Mouse (Mus musculus): ENCODE data around the gene Slc22a13. TPM values are rescaled to one million over a fixed set of nuclear protein-coding genes. Genes with fewer than 3 reads are reported as not detected.

Gene Slc22a13
- polyA plus RNA-seq, 1 experiment from 2014 or later, result not detected

DNA sequence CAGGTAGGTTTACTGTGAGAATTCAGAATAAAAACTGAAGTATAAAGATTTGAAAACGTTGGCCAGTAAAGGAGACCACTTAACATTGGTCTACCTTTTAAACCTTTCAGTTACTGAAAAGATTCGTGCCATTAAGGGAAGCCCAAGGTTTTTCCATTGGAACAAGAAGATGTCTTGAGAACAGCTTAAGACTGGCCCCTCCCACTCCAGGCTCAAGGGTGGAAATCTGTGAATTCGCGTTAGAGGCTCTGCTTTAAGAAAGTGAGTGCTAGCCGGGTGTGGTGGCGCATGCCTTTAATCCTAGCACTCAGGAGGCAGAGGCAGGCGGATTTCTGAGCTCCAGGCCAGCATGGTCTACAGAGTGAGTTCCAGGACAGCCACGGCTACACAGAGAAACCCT, 4.1 kb upstream of the Slc22a13 start:
- no peak overlapping the region for H3K9ac ChIP-seq (ENCODE audit: low read length)
- H3K9me3 ChIP-seq (replicated peaks; ENCODE audit: control insufficient read depth, low read length), result no peaks in the 10 kb centered on the region
- H3K4me2 ChIP-seq (ENCODE audit: low read depth, low read length), result no peak overlapping the region
- ATAC-seq (ENCODE audit: insufficient read depth, low FRiP score), result no peak
- no peaks in the 10 kb centered on the region for H3K36me3 ChIP-seq (ENCODE audit: control insufficient read depth, insufficient read depth, low read length)
- no peak overlapping the region for H3K4me3 ChIP-seq (replicated peaks; ENCODE audit: low read length)
- no peaks in the 10 kb centered on the region for H3K27me3 ChIP-seq (ENCODE audit: control insufficient read depth, insufficient read depth, low read length)
- H3K27ac ChIP-seq (ENCODE audit: low read length), result no peak overlapping the region
- 74% methylated on average over 8 of the region's 8 CpGs for WGBS
- H3K4me1 ChIP-seq (ENCODE audit: control insufficient read depth, insufficient read depth, low read length), result no peaks in the 10 kb centered on the region

DNA sequence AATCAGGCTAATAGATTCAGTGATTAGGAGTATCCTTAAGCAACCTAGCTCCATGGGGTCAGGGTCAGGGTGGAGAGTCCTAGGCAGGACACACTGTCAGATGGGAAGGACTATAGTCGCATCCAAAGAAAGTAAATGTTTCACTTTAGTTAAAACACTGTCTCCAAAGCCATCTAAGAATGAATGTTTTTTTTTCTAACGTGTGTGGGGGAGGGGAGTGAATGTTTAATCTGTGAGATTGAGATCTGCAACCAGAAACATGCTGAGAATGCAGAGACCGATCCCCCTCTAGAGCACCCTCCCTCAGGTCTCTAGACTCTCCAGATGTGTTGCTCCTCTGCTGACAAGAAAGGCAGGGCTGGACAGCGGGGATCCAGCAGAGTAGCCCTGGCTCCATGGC, 1.8 kb downstream of the Slc22a13 start:
- H3K9ac ChIP-seq (ENCODE audit: low read length), result no peak overlapping the region
- no peaks in the 10 kb centered on the region for H3K4me1 ChIP-seq (ENCODE audit: control insufficient read depth, insufficient read depth, low read length)
- H3K27ac ChIP-seq (ENCODE audit: low read length), result no peak overlapping the region
- H3K4me2 ChIP-seq (ENCODE audit: low read depth, low read length), result no peak overlapping the region
- H3K4me3 ChIP-seq (replicated peaks; ENCODE audit: low read length), result no peak overlapping the region
- no peaks in the 10 kb centered on the region for H3K27me3 ChIP-seq (ENCODE audit: control insufficient read depth, insufficient read depth, low read length)
- ATAC-seq (ENCODE audit: insufficient read depth, low FRiP score), result no peak
- 42% methylated on average over 4 of the region's 4 CpGs for WGBS
- H3K36me3 ChIP-seq (ENCODE audit: control insufficient read depth, insufficient read depth, low read length), result no peaks in the 10 kb centered on the region
- no peaks in the 10 kb centered on the region for H3K9me3 ChIP-seq (replicated peaks; ENCODE audit: control insufficient read depth, low read length)

DNA sequence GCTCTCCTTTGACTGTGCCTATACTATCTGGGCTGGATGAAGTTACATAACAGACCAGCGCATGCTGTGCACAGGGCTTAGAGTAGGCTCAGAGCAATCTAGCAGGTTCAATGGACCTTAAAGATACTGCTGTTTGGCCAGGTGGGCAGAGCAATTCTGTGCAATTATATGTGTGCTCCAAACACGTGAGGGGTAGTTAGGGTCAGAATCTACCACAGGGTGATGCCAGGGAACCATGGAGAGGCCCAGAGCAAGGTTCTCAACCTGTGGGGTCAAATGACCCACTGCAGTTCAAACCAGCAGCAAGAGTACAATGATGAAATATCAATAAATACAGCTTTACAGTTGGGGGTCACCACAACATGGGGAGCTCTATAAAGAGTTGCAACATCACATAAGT, 2.2 kb downstream of the Slc22a13 start:
- ATAC-seq (ENCODE audit: insufficient read depth, low FRiP score), result no peak
- no peak overlapping the region for H3K27ac ChIP-seq (ENCODE audit: low read length)
- no peak overlapping the region for H3K4me3 ChIP-seq (replicated peaks; ENCODE audit: low read length)

DNA sequence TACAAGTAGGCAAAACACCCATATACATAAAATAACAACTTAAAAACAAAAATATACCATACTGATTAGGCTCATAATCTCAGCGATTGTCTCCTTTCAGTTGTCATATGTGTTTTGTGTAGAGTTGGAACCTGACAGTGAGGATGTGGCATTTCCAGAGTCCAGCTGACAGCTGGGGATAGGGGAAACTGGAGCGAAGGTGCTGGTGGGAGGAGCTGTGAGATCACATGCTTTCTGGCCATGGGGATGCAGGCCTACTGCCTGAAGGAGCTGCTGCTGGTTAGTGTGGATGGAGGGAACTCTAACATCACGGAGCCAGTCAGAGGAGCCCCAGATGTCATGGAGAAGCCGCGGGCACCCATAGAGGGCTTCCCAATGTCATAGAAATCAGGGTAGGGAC, 3.1 kb downstream of the Slc22a13 start:
- 90% methylated on average over 5 of the region's 5 CpGs for WGBS
- no peak overlapping the region for H3K4me3 ChIP-seq (replicated peaks; ENCODE audit: low read length)
- no peaks in the 10 kb centered on the region for H3K9me3 ChIP-seq (replicated peaks; ENCODE audit: control insufficient read depth, low read length)
- H3K4me1 ChIP-seq (ENCODE audit: control insufficient read depth, insufficient read depth, low read length), result no peaks in the 10 kb centered on the region
- H3K9ac ChIP-seq (ENCODE audit: low read length), result no peak overlapping the region
- no peak overlapping the region for H3K27ac ChIP-seq (ENCODE audit: low read length)
- ATAC-seq (ENCODE audit: insufficient read depth, low FRiP score), result no peak
- no peaks in the 10 kb centered on the region for H3K36me3 ChIP-seq (ENCODE audit: control insufficient read depth, insufficient read depth, low read length)
- H3K27me3 ChIP-seq (ENCODE audit: control insufficient read depth, insufficient read depth, low read length), result no peaks in the 10 kb centered on the region
- no peak overlapping the region for H3K4me2 ChIP-seq (ENCODE audit: low read depth, low read length)

More for the DNA sequence above, 2.2 kb downstream of the Slc22a13 start:
- Histone ChIP-seq H3K9me3 (replicated peaks; ENCODE audit: control insufficient read depth, low read length) (no peaks in the 10 kb centered on the region), H3K27me3 (ENCODE audit: control insufficient read depth, insufficient read depth, low read length) (no peaks in the 10 kb centered on the region), H3K36me3 (ENCODE audit: control insufficient read depth, insufficient read depth, low read length) (no peaks in the 10 kb centered on the region), H3K4me1 (ENCODE audit: control insufficient read depth, insufficient read depth, low read length) (no peaks in the 10 kb centered on the region), H3K4me2 (ENCODE audit: low read depth, low read length) (no peak overlapping the region), H3K9ac (ENCODE audit: low read length) (no peak overlapping the region)
- WGBS, result 68% methylated on average over 2 of the region's 2 CpGs

DNA sequence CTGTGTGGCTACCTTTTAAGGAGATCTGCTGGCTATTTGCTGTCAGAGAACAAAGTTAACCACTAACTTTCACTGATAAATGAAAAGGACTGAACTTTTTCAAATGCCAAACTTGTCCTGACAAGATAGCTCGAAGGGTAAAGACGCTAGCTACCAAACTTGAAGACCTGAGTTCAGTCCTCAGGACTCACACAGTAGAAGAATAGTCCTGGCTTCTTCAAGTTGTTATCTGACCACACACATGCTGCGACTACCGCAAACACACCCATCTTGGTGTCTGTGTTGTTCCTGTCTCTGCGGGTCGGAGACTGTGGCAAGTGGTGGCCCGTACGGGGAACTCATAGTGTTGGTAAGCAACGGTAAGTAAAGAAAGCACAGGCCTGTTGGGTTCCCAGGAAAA, 5.3 kb downstream of the Slc22a13 start:
- Histone ChIP-seq H3K4me2 (ENCODE audit: low read depth, low read length) (no peak overlapping the region), H3K4me1 (ENCODE audit: control insufficient read depth, insufficient read depth, low read length) (no peaks in the 10 kb centered on the region), H3K27ac (ENCODE audit: low read length) (no peak overlapping the region), H3K36me3 (ENCODE audit: control insufficient read depth, insufficient read depth, low read length) (no peaks in the 10 kb centered on the region), H3K9me3 (replicated peaks; ENCODE audit: control insufficient read depth, low read length) (no peaks in the 10 kb centered on the region), H3K4me3 (replicated peaks; ENCODE audit: low read length) (no peak overlapping the region), H3K27me3 (ENCODE audit: control insufficient read depth, insufficient read depth, low read length) (no peaks in the 10 kb centered on the region), H3K9ac (ENCODE audit: low read length) (no peak overlapping the region)
- no peak for ATAC-seq (ENCODE audit: insufficient read depth, low FRiP score)
- WGBS, result 97% methylated on average over 9 of the region's 9 CpGs

DNA sequence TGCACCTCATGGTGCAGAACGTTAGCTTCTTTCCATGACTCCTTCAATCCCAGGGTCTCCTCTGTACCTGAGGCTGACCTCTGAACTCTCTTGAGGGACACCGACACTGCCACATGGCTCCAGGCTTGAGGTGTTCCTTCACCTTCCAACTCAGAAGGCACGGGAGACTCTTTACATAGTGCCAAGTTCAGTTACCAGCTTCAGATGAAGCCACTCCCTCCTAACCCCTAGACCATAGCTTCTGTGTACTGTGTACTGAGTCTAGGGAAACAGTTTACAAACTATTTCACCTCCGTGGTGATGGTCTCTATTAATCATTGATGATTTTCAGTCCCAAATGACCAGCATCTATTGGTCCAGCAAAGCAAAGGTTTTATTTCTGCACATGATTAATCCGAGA, 7.2 kb downstream of the Slc22a13 start:
- Histone ChIP-seq H3K27ac (ENCODE audit: low read length) (no peak overlapping the region), H3K9ac (ENCODE audit: low read length) (no peak overlapping the region), H3K36me3 (ENCODE audit: control insufficient read depth, insufficient read depth, low read length) (no peaks in the 10 kb centered on the region), H3K4me2 (ENCODE audit: low read depth, low read length) (no peak overlapping the region), H3K4me3 (replicated peaks; ENCODE audit: low read length) (no peak overlapping the region), H3K27me3 (ENCODE audit: control insufficient read depth, insufficient read depth, low read length) (no peaks in the 10 kb centered on the region), H3K4me1 (ENCODE audit: control insufficient read depth, insufficient read depth, low read length) (no peaks in the 10 kb centered on the region), H3K9me3 (replicated peaks; ENCODE audit: control insufficient read depth, low read length) (no peaks in the 10 kb centered on the region)
- ATAC-seq (ENCODE audit: insufficient read depth, low FRiP score), result no peak
- WGBS, result 78% methylated on average over 5 of the region's 5 CpGs

DNA sequence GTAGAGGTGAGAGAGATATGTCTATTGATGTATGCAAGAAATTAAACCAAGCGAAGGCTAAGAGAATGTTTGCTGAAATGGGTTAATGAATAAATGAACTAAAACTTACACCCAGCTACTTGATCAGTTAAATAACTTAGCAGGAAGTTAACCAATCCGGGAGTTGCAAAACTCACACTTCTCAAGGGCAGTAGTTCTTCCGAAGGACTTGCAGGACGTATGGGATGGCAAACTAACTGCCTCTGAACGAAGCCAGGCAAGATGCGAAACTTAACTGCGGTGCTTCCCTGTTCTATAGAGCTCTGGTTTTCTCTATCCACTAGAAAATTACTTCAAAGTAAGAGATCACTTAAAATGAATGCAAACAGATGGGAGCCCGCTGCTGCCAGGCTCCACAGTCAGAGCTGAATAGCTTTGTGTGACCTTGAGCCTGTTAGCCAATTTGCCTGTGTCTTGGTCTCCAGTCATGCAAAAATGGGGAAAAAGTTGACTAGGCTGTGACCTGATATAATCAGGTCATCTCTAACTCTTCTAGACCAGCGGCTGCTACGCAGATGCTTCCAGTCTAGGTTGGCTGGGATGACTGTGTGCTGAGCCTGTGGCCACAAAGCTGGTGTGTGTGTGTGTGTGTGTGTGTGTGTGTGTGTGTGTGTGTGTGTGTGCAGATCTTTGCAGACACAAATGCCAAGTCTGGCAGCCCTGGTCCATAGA, 9.6 kb downstream of the Slc22a13 start:
- Histone ChIP-seq H3K4me1 (ENCODE audit: control insufficient read depth, insufficient read depth, low read length) (no peaks in the 10 kb centered on the region), H3K27ac (ENCODE audit: low read length) (no peak overlapping the region), H3K4me3 (replicated peaks; ENCODE audit: low read length) (no peak overlapping the region), H3K4me2 (ENCODE audit: low read depth, low read length) (no peak overlapping the region), H3K36me3 (ENCODE audit: control insufficient read depth, insufficient read depth, low read length) (no peaks in the 10 kb centered on the region), H3K9me3 (replicated peaks; ENCODE audit: control insufficient read depth, low read length) (no peaks in the 10 kb centered on the region), H3K9ac (ENCODE audit: low read length) (no peak overlapping the region), H3K27me3 (ENCODE audit: control insufficient read depth, insufficient read depth, low read length) (no peaks in the 10 kb centered on the region)
- 74% methylated on average over 10 of the region's 10 CpGs for WGBS
- no peak for ATAC-seq (ENCODE audit: insufficient read depth, low FRiP score)

DNA sequence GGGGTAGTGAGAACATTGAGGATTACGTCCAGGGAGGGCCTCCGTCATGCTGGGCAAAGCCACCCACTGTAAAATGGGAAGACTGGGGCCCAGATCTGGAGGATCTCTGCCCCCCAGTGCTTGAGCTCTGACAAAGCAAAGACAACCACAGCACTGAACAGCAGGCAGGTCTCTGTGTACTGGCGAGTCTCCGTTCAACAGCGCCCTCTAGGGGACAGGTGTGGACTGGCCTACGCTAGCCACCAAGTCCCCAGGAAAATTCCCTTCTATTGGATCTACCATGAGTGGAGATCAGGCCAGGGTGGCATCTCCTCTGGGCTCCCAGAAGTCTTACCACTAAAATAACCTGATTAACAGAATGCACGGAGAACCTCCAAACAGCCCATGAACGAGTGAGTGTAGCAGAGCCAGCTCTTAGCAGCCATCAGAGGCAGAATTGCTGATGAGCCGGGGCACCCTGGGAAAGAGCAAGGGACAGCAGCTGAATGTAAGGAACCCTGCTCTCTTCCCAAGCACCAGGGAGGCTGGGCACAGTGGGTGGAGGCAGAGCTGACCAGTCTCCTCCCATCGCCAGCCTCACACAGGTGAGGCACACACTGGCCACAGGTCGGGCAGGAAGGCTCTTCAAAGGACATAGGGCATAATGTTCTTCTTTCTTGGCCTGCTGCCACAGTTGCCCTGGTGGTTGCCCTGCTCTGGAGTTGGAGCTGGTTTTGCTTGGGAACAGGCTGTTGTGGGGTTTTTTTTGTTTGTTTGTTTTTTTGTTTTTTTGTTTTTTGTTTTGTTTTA, 16.5 kb downstream of the Slc22a13 start:
- no peak overlapping the region for H3K27ac ChIP-seq (ENCODE audit: low read length)
- no peaks in the 10 kb centered on the region for H3K9me3 ChIP-seq (replicated peaks; ENCODE audit: control insufficient read depth, low read length)
- peak; percentile 58; the same call in 1 of the 2 replicates for ATAC-seq (ENCODE audit: insufficient read depth, low FRiP score)
- H3K4me1 ChIP-seq (ENCODE audit: control insufficient read depth, insufficient read depth, low read length), result no peaks in the 10 kb centered on the region
- 35% methylated on average over 11 of the region's 11 CpGs for WGBS
- H3K27me3 ChIP-seq (ENCODE audit: control insufficient read depth, insufficient read depth, low read length), result no peaks in the 10 kb centered on the region
- no peaks in the 10 kb centered on the region for H3K36me3 ChIP-seq (ENCODE audit: control insufficient read depth, insufficient read depth, low read length)
- H3K4me3 ChIP-seq (replicated peaks; ENCODE audit: low read length), result no peak overlapping the region
- no peak overlapping the region for H3K9ac ChIP-seq (ENCODE audit: low read length)
- H3K4me2 ChIP-seq (ENCODE audit: low read depth, low read length), result no peak overlapping the region

DNA sequence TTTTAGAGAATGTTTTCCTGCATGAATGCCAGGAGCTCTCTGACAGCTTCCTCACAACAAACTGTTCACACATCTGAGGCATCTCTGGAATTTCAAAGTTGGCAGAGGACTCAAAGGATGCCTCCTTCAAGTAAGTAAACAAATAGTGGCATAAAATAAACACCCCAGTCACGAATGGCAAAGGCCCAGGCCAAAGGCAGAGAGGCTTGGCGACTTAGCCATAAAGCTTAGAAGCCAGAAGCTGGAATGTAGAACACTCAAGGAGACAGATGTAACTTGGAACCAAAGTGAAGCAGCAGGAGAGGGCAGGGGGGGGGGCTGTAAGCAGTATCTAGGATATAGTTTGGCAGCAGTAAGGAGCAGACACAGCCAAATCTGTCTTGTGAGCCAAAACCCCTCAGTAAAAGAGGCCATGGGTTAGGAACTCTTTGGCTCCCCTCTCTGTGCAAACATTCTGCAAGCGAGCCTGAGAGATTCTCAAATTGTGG, 27.6 kb downstream of the Slc22a13 start:
- Histone ChIP-seq H3K4me1 (ENCODE audit: control insufficient read depth, insufficient read depth, low read length) (peaks cover 8% of the 10 kb centered on the region; the same call in 1 of the 2 replicates), H3K4me3 (replicated peaks; ENCODE audit: low read length) (no peak overlapping the region), H3K27ac (ENCODE audit: low read length) (no peak overlapping the region), H3K36me3 (ENCODE audit: control insufficient read depth, insufficient read depth, low read length) (no peaks in the 10 kb centered on the region), H3K27me3 (ENCODE audit: control insufficient read depth, insufficient read depth, low read length) (no peaks in the 10 kb centered on the region), H3K4me2 (ENCODE audit: low read depth, low read length) (no peak overlapping the region), H3K9ac (ENCODE audit: low read length) (no peak overlapping the region), H3K9me3 (replicated peaks; ENCODE audit: control insufficient read depth, low read length) (no peaks in the 10 kb centered on the region)
- WGBS, result 6% methylated on average over 3 of the region's 3 CpGs
- peak; percentile 66 for ATAC-seq (ENCODE audit: insufficient read depth, low FRiP score)
